Mouse (Mus musculus) forebrain, postnatal 0 days (tissue): ENCODE data around the gene Dnajc6. TPM values are rescaled to one million over a fixed set of nuclear protein-coding genes. Genes with fewer than 3 reads are reported as not detected.
A peak's percentile ranks its signal among the peaks of the same experiment; 100 is the strongest.

Source experiments
- ATAC-seq: fragments of 200-750 bp; cut with Nextera tagmentation; 2 replicates; pipeline ENCODE4 v1.8.0; 2017; ENCODE audit warnings: mild to moderate bottlenecking, moderate library complexity
- DNase-seq: peaks from one replicate; pipeline ENCODE4 v3.0.0-alpha.2; 2015
- H3K27ac ChIP-seq: fragments of 300-500 bp; sonication (generic); 2 replicates; pipeline ENCODE4 v1.5.1; 2014; ENCODE audit warnings: low read depth, mild to moderate bottlenecking, antibody characterized with exemption, low read length, moderate library complexity, mixed read lengths
- H3K27me3 ChIP-seq: fragments of 300-500 bp; sonication (generic); 2 replicates; pipeline ENCODE4 v1.6.1; 2014; ENCODE audit warnings: mild to moderate bottlenecking, low read length, mixed read lengths; ENCODE audit not compliant: insufficient read depth
- H3K36me3 ChIP-seq: fragments of 300-500 bp; sonication (generic); 2 replicates; pipeline ENCODE4 v1.6.1; 2014; ENCODE audit warnings: mild to moderate bottlenecking, moderate library complexity; ENCODE audit not compliant: insufficient read depth
- H3K4me1 ChIP-seq: fragments of 300-500 bp; sonication (generic); 2 replicates; pipeline ENCODE4 v1.6.1; 2014; ENCODE audit warnings: antibody characterized with exemption; ENCODE audit not compliant: insufficient read depth
- H3K4me2 ChIP-seq: fragments of 300-500 bp; sonication (generic); 2 replicates; pipeline ENCODE4 v1.6.1; 2014; ENCODE audit warnings: low read depth, mild to moderate bottlenecking, moderate library complexity
- H3K4me3 ChIP-seq: fragments of 300-500 bp; sonication (generic); 2 replicates; pipeline ENCODE4 v1.5.1; 2014; ENCODE audit warnings: low read depth, low read length, mixed read lengths
- H3K9ac ChIP-seq: fragments of 300-500 bp; sonication (generic); 2 replicates; pipeline ENCODE4 v1.6.1; 2014; ENCODE audit warnings: mild to moderate bottlenecking
- H3K9me3 ChIP-seq: fragments of 300-500 bp; sonication (generic); 2 replicates; pipeline ENCODE4 v1.6.1; 2016; ENCODE audit warnings: low read length
- CTCF ChIP-seq: sonication (generic); IDR thresholded peaks from 2 replicates; pipeline ENCODE4 v1.5.1; 2016; ENCODE audit warnings: antibody characterized with exemption, control low read depth, low read depth
- WGBS: fragments of 180-500 bp; shearing (Covaris S2); extraction: QIAGEN DNeasy Blood & Tissue Kit; methylation state at CpG from one replicate; pipeline ENCODE4 v1.1.7; 2014; 5-methylcytosine and 5-hydroxymethylcytosine counted together
- polyA plus RNA-seq: library from polyadenylated mRNA; unstranded; fragments of >200 nt; fragmentation: Nextera tagmentation; extraction: Ambion mirVana; gene quantifications from 2 replicates; pipeline ENCODE4 v1.2.1, GENCODE M21; 2015
- total RNA-seq: library from RNA; depleted of rRNA; stranded (reverse); fragments of >200 nt; gene quantifications from 2 replicates; pipeline ENCODE4 v1.2.3, GENCODE M21; 2014

Gene Dnajc6
- total and polyA plus RNA-seq, 2 experiments from 2014 or later: 46.0 to 153 TPM

GRCm38 (mm10) chr4:101592466-101592865, 96.0 kb downstream of the Dnajc6 start:
- Histone ChIP-seq H3K36me3 (no peaks in the 10 kb centered on the region), H3K9me3 (no peaks in the 10 kb centered on the region), H3K27me3 (no peaks in the 10 kb centered on the region), H3K4me1 (no peaks in the 10 kb centered on the region), H3K27ac (no peak overlapping the region), H3K4me3 (no peak overlapping the region), H3K9ac (no peak overlapping the region), H3K4me2 (no peak overlapping the region)
- no peak for TF ChIP-seq CTCF
- DNase-seq: no peak
- 79% methylated on average over 3 of the region's 3 CpGs for WGBS
- ATAC-seq: no peak

DNA sequence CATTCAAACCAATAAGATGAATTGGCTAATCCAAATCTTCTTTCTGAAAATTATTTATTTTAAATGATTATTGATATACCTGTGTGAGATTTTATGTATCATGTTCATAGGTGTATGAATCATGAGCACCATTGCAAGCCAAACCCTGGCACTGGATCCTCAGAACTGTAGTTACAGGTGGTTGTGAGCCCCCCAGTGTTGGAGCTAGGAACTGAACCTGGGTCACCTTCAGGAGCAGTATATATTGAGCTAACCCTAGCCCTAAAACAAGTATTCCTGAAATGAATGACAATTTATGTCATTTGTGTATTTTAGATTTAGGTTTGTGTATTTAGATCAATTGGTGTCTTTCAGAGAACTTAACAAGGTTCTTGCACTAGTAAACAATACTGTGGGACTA, 105.3 kb downstream of the Dnajc6 start:
- H3K4me3 ChIP-seq: no peak overlapping the region
- TF ChIP-seq CTCF: peak; percentile 56
- DNase-seq: no peak
- H3K36me3 ChIP-seq: peaks cover 10% of the 10 kb centered on the region; the same call in 1 of the 2 replicates
- H3K27ac ChIP-seq: no peak overlapping the region
- no peaks in the 10 kb centered on the region for H3K27me3 ChIP-seq
- no peak overlapping the region for H3K4me2 ChIP-seq
- no peak for ATAC-seq
- H3K9me3 ChIP-seq: no peaks in the 10 kb centered on the region
- H3K9ac ChIP-seq: no peak overlapping the region
- no peaks in the 10 kb centered on the region for H3K4me1 ChIP-seq

DNA sequence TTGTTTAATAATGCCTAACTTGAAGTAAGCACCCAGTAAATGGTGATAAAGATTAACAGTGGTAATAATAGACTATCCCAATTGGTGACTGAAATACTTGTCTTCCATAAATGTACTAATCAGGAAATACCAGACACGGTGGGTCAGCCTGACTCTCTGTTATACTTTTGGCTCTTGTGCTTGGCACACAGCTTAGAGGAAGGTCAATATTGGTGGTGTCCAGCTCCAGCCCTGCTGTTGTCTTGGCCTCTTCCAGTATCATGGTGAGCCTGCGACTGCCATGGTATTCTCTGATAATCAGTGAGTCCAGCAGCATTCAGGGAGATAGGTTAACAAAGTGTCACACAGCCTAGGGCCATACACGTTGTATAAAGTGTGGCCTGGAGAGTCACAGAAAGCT, 107.2 kb downstream of the Dnajc6 start:
- H3K27ac ChIP-seq: no peak overlapping the region
- no peaks in the 10 kb centered on the region for H3K27me3 ChIP-seq
- TF ChIP-seq CTCF: no peak
- ATAC-seq (no peak), DNase-seq (no peak)
- H3K9ac ChIP-seq: no peak overlapping the region
- no peaks in the 10 kb centered on the region for H3K9me3 ChIP-seq
- H3K4me1 ChIP-seq: no peaks in the 10 kb centered on the region
- no peak overlapping the region for H3K4me3 ChIP-seq
- WGBS: 72% methylated on average over 3 of the region's 3 CpGs
- no peak overlapping the region for H3K4me2 ChIP-seq
- peaks cover 12% of the 10 kb centered on the region; the same call in 1 of the 2 replicates for H3K36me3 ChIP-seq

DNA sequence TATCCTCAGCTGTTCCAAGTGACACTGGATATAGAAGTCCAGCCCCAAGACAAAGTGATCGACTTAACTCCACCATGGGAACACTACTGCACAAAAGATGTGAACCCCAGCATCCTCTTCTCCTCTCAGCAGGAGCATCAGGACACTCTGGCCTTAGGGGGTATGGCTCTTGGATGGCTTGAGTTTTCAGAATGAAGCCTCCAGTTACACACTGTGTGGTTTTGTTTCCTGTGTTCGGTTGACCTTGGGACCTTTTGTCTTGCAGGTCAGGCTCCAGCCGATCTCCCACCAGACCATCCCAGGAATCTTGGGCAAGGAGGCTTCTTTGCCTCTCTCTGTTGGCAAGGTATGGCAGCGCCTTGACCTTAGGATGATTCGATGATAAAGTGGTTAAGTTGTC, 120.1 kb downstream of the Dnajc6 start:
- Histone ChIP-seq H3K9ac (no peak overlapping the region), H3K4me3 (no peak overlapping the region), H3K4me1 (no peaks in the 10 kb centered on the region), H3K4me2 (no peak overlapping the region), H3K27me3 (no peaks in the 10 kb centered on the region), H3K27ac (no peak overlapping the region), H3K9me3 (no peaks in the 10 kb centered on the region), H3K36me3 (peaks cover 49% of the 10 kb centered on the region)
- no peak for TF ChIP-seq CTCF
- no peak for ATAC-seq
- WGBS: 88% methylated on average over 5 of the region's 5 CpGs
- no peak for DNase-seq

- no peak overlapping the region for H3K4me3 ChIP-seq
- no peak overlapping the region for H3K27ac ChIP-seq
- no peak for DNase-seq
- H3K4me1 ChIP-seq: no peaks in the 10 kb centered on the region
- H3K36me3 ChIP-seq: peaks cover 54% of the 10 kb centered on the region
- 67% methylated on average over 2 of the region's 2 CpGs for WGBS
- no peak for ATAC-seq
- no peaks in the 10 kb centered on the region for H3K9me3 ChIP-seq
- TF ChIP-seq CTCF: peak; percentile 21; the same call in 1 of the 2 replicates
- H3K4me2 ChIP-seq: no peak overlapping the region
- no peak overlapping the region for H3K9ac ChIP-seq
- H3K27me3 ChIP-seq: no peaks in the 10 kb centered on the region
These were observed 121.3 kb downstream of the Dnajc6 start for GRCm38 (mm10) chr4:101617742-101618141.

DNA sequence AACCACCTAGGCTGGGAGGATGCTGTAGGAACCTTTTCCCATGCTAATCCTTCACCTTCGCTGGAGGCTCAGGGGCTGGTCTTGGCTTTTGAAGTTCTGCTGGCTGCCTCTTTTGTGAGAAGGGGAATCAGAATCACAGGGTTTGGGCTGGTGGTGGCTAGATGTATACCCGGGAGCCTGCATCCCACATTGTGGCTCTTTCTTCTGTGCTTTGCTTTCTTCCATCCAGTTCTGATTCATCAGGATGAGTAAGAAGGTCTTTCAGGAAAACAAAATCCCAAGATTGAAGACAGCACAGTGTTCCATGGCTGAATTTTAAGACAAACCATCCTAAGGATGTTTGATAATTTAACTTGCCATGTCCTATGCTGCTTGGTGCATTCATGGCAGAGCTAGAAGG, 123.8 kb downstream of the Dnajc6 start:
- peaks cover 47% of the 10 kb centered on the region for H3K36me3 ChIP-seq
- no peaks in the 10 kb centered on the region for H3K9me3 ChIP-seq
- no peaks in the 10 kb centered on the region for H3K4me1 ChIP-seq
- DNase-seq (no peak), ATAC-seq (no peak)
- no peak overlapping the region for H3K27ac ChIP-seq
- H3K27me3 ChIP-seq: no peaks in the 10 kb centered on the region
- H3K4me2 ChIP-seq: no peak overlapping the region
- no peak overlapping the region for H3K4me3 ChIP-seq
- WGBS: 59% methylated on average over 2 of the region's 2 CpGs
- TF ChIP-seq CTCF: no peak
- no peak overlapping the region for H3K9ac ChIP-seq

GRCm38 (mm10) chr4:101621241-101621640, 124.8 kb downstream of the Dnajc6 start:
- no peak for DNase-seq
- H3K4me2 ChIP-seq: no peak overlapping the region
- H3K27ac ChIP-seq: no peak overlapping the region
- no peak overlapping the region for H3K9ac ChIP-seq
- H3K4me1 ChIP-seq: no peaks in the 10 kb centered on the region
- no peak overlapping the region for H3K4me3 ChIP-seq
- no peaks in the 10 kb centered on the region for H3K27me3 ChIP-seq
- no peak for ATAC-seq
- peaks cover 45% of the 10 kb centered on the region for H3K36me3 ChIP-seq
- TF ChIP-seq CTCF: no peak
- no peaks in the 10 kb centered on the region for H3K9me3 ChIP-seq
- 95% methylated on average over 5 of the region's 5 CpGs for WGBS

DNA sequence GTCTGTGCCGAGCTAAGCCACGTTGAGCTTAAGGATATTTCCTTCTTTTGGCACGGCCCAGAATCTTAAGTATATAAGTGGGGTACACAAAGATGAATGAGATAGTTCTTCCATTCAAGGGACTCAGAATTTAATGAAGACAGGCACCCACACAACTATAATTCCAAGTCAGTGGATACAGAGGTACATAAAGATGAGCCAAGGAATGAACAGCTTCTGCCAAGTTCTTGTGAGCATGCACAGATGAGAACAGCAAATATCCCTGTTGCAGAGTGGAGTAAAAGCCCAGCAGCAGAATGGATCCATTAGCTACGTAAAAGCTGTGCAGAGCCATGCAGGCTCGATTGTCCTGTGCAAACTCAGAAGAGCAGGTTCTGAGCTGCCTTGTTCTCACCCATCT, 128.8 kb downstream of the Dnajc6 start:
- Histone ChIP-seq H3K27me3 (no peaks in the 10 kb centered on the region), H3K9me3 (no peaks in the 10 kb centered on the region), H3K27ac (no peak overlapping the region), H3K36me3 (peaks cover 38% of the 10 kb centered on the region), H3K4me2 (no peak overlapping the region), H3K9ac (no peak overlapping the region), H3K4me3 (no peak overlapping the region), H3K4me1 (no peaks in the 10 kb centered on the region)
- ATAC-seq (no peak), DNase-seq (no peak)
- WGBS: 82% methylated on average over 5 of the region's 5 CpGs
- TF ChIP-seq CTCF: no peak
